Mouse (Mus musculus) embryonic facial prominence, embryonic 11.5 days (tissue): Measurements from ENCODE around the gene Vsig10l. TPM values are rescaled to one million over a fixed set of nuclear protein-coding genes. Genes with fewer than 3 reads are reported as not detected.
A peak's percentile ranks its signal among the peaks of the same experiment; 100 is the strongest.

ENCODE experiments used
- ATAC-seq: fragments of 200-750 bp; cut with Nextera tagmentation; replicated peaks from 2 replicates; pipeline ENCODE4 v1.8.0; 2017; ENCODE audit warnings: low read depth; ENCODE audit not compliant: insufficient number of reproducible peaks, low FRiP score, low TSS enrichment
- DNase-seq: peaks from one replicate; pipeline ENCODE4 v3.0.0-alpha.2; 2015; ENCODE audit warnings: low spot score
- H3K27ac ChIP-seq: fragments of 300-500 bp; sonication (generic); replicated peaks from 2 replicates; pipeline ENCODE4 v1.5.1; 2014; ENCODE audit warnings: mild to moderate bottlenecking, low read depth, low read length, control low read depth
- H3K27me3 ChIP-seq: fragments of 300-500 bp; sonication (generic); 2 replicates; pipeline ENCODE4 v1.6.1; 2014; ENCODE audit warnings: mild to moderate bottlenecking, low read length, moderate library complexity, mixed read lengths; ENCODE audit not compliant: control insufficient read depth, insufficient read depth
- H3K36me3 ChIP-seq: fragments of 300-500 bp; sonication (generic); replicated peaks from 2 replicates; pipeline ENCODE4 v1.6.1; 2014; ENCODE audit warnings: low read depth, mild to moderate bottlenecking, low read length, moderate library complexity, mixed read lengths; ENCODE audit not compliant: control insufficient read depth, insufficient read depth
- H3K4me1 ChIP-seq: fragments of 300-500 bp; sonication (generic); 2 replicates; pipeline ENCODE4 v1.6.1; 2014; ENCODE audit warnings: low read length, mixed read lengths; ENCODE audit not compliant: control insufficient read depth, insufficient read depth
- H3K4me2 ChIP-seq: fragments of 300-500 bp; sonication (generic); 2 replicates; pipeline ENCODE4 v1.6.1; 2014; ENCODE audit warnings: low read depth, mild to moderate bottlenecking, control low read depth, low read length, moderate library complexity
- H3K4me3 ChIP-seq: fragments of 300-500 bp; sonication (generic); 2 replicates; pipeline ENCODE4 v1.5.1; 2014; ENCODE audit warnings: low read depth, low read length, control low read depth
- H3K9ac ChIP-seq: fragments of 300-500 bp; sonication (generic); replicated peaks from 2 replicates; pipeline ENCODE4 v1.6.1; 2014; ENCODE audit warnings: mild to moderate bottlenecking, control low read depth, low read length
- H3K9me3 ChIP-seq: fragments of 300-500 bp; sonication (generic); replicated peaks from 2 replicates; pipeline ENCODE4 v1.6.1; 2016; ENCODE audit warnings: mild to moderate bottlenecking, low read length, inconsistent platforms, mixed read lengths; ENCODE audit not compliant: control insufficient read depth
- WGBS: fragments of 180-500 bp; shearing (Covaris S2); extraction: QIAGEN DNeasy Blood & Tissue Kit; methylation state at CpG from one replicate; pipeline ENCODE4 v1.1.7; 2014; 5-methylcytosine and 5-hydroxymethylcytosine counted together
- polyA plus RNA-seq: library from polyadenylated mRNA; unstranded; fragments of >200 nt; fragmentation: Nextera tagmentation; extraction: Ambion mirVana; gene quantifications from 2 replicates; pipeline ENCODE4 v1.2.1, GENCODE M21; 2014

Gene Vsig10l
- polyA plus RNA-seq, 1 experiment from 2014 or later: 2.0 TPM

- no peaks in the 10 kb centered on the region for H3K27me3 ChIP-seq
- no peak within 1 kb of the TSS for H3K4me3 ChIP-seq
- no peak within 1 kb of the TSS for H3K9ac ChIP-seq
- DNase-seq: no peak
- WGBS: 82% methylated on average over 10 of the region's 10 CpGs
- no peaks in the 10 kb centered on the region for H3K4me1 ChIP-seq
- H3K27ac ChIP-seq: no peak within 1 kb of the TSS
- H3K36me3 ChIP-seq: no peaks in the 10 kb centered on the region
- H3K9me3 ChIP-seq: no peaks in the 10 kb centered on the region
- no peak within 1 kb of the TSS for H3K4me2 ChIP-seq
- ATAC-seq: no peak
These were observed 26.4 kb upstream of the Vsig10l start, which contains the start of gene Nkg7 for GRCm38 (mm10) chr7:43436341-43437255. Nkg7 (plus strand) TSS chr7:43437073.

GRCm38 (mm10) chr7:43438611-43439010, 24.3 kb upstream of the Vsig10l start:
- 83% methylated on average over 4 of the region's 4 CpGs for WGBS
- no peak overlapping the region for H3K27ac ChIP-seq
- no peaks in the 10 kb centered on the region for H3K9me3 ChIP-seq
- no peak overlapping the region for H3K9ac ChIP-seq
- ATAC-seq: no peak
- H3K36me3 ChIP-seq: no peaks in the 10 kb centered on the region
- H3K4me3 ChIP-seq: no peak overlapping the region
- no peak for DNase-seq
- H3K4me2 ChIP-seq: no peak overlapping the region
- no peaks in the 10 kb centered on the region for H3K27me3 ChIP-seq
- H3K4me1 ChIP-seq: no peaks in the 10 kb centered on the region

GRCm38 (mm10) chr7:43440482-43440881, 22.5 kb upstream of the Vsig10l start, which contains the start of gene Cldnd2:
Cldnd2 (plus strand) TSS chr7:43440782.
- no peak for ATAC-seq
- no peak within 1 kb of the TSS for H3K27ac ChIP-seq
- WGBS: 82% methylated on average over 6 of the region's 6 CpGs

GRCm38 (mm10) chr7:43441071-43441470, 21.9 kb upstream of the Vsig10l start:
- no peak overlapping the region for H3K4me3 ChIP-seq
- no peaks in the 10 kb centered on the region for H3K9me3 ChIP-seq
- H3K9ac ChIP-seq: no peak overlapping the region
- H3K4me2 ChIP-seq: no peak overlapping the region
- no peak for ATAC-seq
- no peaks in the 10 kb centered on the region for H3K27me3 ChIP-seq
- no peaks in the 10 kb centered on the region for H3K4me1 ChIP-seq
- no peaks in the 10 kb centered on the region for H3K36me3 ChIP-seq
- 77% methylated on average over 3 of the region's 3 CpGs for WGBS
- H3K27ac ChIP-seq: no peak overlapping the region
- DNase-seq: no peak

More at GRCm38 (mm10) chr7:43440482-43440881, 22.5 kb upstream of the Vsig10l start, which contains the start of gene Cldnd2:
- Histone ChIP-seq H3K9me3 (no peaks in the 10 kb centered on the region), H3K4me3 (no peak within 1 kb of the TSS), H3K36me3 (no peaks in the 10 kb centered on the region), H3K4me2 (no peak within 1 kb of the TSS), H3K27me3 (no peaks in the 10 kb centered on the region), H3K9ac (no peak within 1 kb of the TSS), H3K4me1 (no peaks in the 10 kb centered on the region)
- DNase-seq: no peak

- Histone ChIP-seq H3K36me3 (no peaks in the 10 kb centered on the region), H3K9me3 (no peaks in the 10 kb centered on the region), H3K4me1 (no peaks in the 10 kb centered on the region), H3K27ac (peak overlapping the region; percentile 77), H3K9ac (peak overlapping the region; percentile 67), H3K27me3 (no peaks in the 10 kb centered on the region), H3K4me2 (peak overlapping the region; percentile 84), H3K4me3 (peak overlapping the region; percentile 47)
- DNase-seq: no peak
- 9% methylated on average over 9 of the region's 9 CpGs for WGBS
- no peak for ATAC-seq
These were observed 20.3 kb upstream of the Vsig10l start for GRCm38 (mm10) chr7:43442684-43443083.

GRCm38 (mm10) chr7:43443126-43443916, 19.6 kb upstream of the Vsig10l start:
- peak overlapping the region; percentile 67 for H3K9ac ChIP-seq
- H3K4me1 ChIP-seq: no peaks in the 10 kb centered on the region
- peak; percentile 88 for ATAC-seq
- peak overlapping the region; percentile 77 for H3K27ac ChIP-seq
- peak; percentile 70 for DNase-seq
- no peaks in the 10 kb centered on the region for H3K9me3 ChIP-seq
- H3K27me3 ChIP-seq: no peaks in the 10 kb centered on the region
- under 1% methylated on average over 36 of the region's 36 CpGs for WGBS
- H3K4me2 ChIP-seq: peak overlapping the region; percentile 84
- H3K4me3 ChIP-seq: peak overlapping the region; percentile 47
- H3K36me3 ChIP-seq: no peaks in the 10 kb centered on the region

- Histone ChIP-seq H3K4me1 (no peaks in the 10 kb centered on the region), H3K9me3 (no peaks in the 10 kb centered on the region), H3K36me3 (no peaks in the 10 kb centered on the region), H3K27me3 (no peaks in the 10 kb centered on the region), H3K4me2 (peak within 1 kb of the TSS; percentile 84), H3K9ac (peak within 1 kb of the TSS; percentile 67), H3K27ac (peak within 1 kb of the TSS; percentile 77), H3K4me3 (peak within 1 kb of the TSS; percentile 47)
- DNase-seq (peak; percentile 95), ATAC-seq (peak; percentile 96)
- under 1% methylated on average over 27 of the region's 27 CpGs for WGBS
These were observed 19.0 kb upstream of the Vsig10l start, which contains the start of the genes Etfb and Gm45233 for GRCm38 (mm10) chr7:43443917-43444293. Etfb (plus strand) TSS chr7:43444083. Gm45233 (plus strand) TSS chr7:43444128.
